Mouse (Mus musculus) heart, postnatal 0 days (tissue): Measurements from ENCODE around the gene Pom121l2. TPM values are rescaled to one million over a fixed set of nuclear protein-coding genes. Genes with fewer than 3 reads are reported as not detected.

Source experiments
- ATAC-seq: fragments of 200-750 bp; cut with Nextera tagmentation; 2 replicates; pipeline ENCODE4 v1.8.0; 2017; ENCODE audit warnings: low read depth, moderate number of reproducible peaks, moderate library complexity; ENCODE audit not compliant: insufficient read depth
- DNase-seq: peaks from one replicate; pipeline ENCODE4 v3.0.0-alpha.2; 2016; ENCODE audit warnings: low spot score
- H3K27ac ChIP-seq: fragments of 300-500 bp; sonication (generic); 2 replicates; pipeline ENCODE4 v1.5.1; 2014; ENCODE audit warnings: low read depth, mild to moderate bottlenecking
- H3K27me3 ChIP-seq: fragments of 300-500 bp; sonication (generic); 2 replicates; pipeline ENCODE4 v1.6.1; 2014; ENCODE audit warnings: low read length, mixed read lengths; ENCODE audit not compliant: control insufficient read depth, insufficient read depth
- H3K36me3 ChIP-seq: fragments of 300-500 bp; sonication (generic); replicated peaks from 2 replicates; pipeline ENCODE4 v1.6.1; 2014; ENCODE audit warnings: low read length, mixed read lengths; ENCODE audit not compliant: control insufficient read depth, insufficient read depth
- H3K4me1 ChIP-seq: fragments of 300-500 bp; sonication (generic); 2 replicates; pipeline ENCODE4 v1.6.1; 2014; ENCODE audit warnings: antibody characterized with exemption; ENCODE audit not compliant: control insufficient read depth, insufficient read depth
- H3K4me2 ChIP-seq: fragments of 300-500 bp; sonication (generic); 2 replicates; pipeline ENCODE4 v1.6.1; 2014; ENCODE audit warnings: low read depth, mild to moderate bottlenecking, low read length, moderate library complexity
- H3K4me3 ChIP-seq: fragments of 300-500 bp; sonication (generic); 2 replicates; pipeline ENCODE4 v1.5.1; 2014; ENCODE audit warnings: low read depth, low read length
- H3K9ac ChIP-seq: fragments of 300-500 bp; sonication (generic); replicated peaks from 2 replicates; pipeline ENCODE4 v1.6.1; 2014; ENCODE audit warnings: low read depth, low read length, mixed read lengths
- H3K9me3 ChIP-seq: fragments of 300-500 bp; sonication (generic); replicated peaks from 2 replicates; pipeline ENCODE4 v1.6.1; 2016; ENCODE audit warnings: low read length; ENCODE audit not compliant: control insufficient read depth
- CTCF ChIP-seq: IDR thresholded peaks from 2 replicates; pipeline ENCODE4 v1.5.1; 2016; ENCODE audit warnings: antibody characterized with exemption, control low read depth, low read depth
- EP300 ChIP-seq: IDR thresholded peaks from 2 replicates; pipeline ENCODE4 v1.6.1; 2016; ENCODE audit warnings: antibody characterized with exemption, low read depth
- WGBS: fragments of 180-500 bp; shearing (Covaris S2); extraction: QIAGEN DNeasy Blood & Tissue Kit; methylation state at CpG from one replicate; pipeline ENCODE4 v1.1.7; 2014; 5-methylcytosine and 5-hydroxymethylcytosine counted together
- polyA plus RNA-seq: library from polyadenylated mRNA; unstranded; fragments of >200 nt; fragmentation: Nextera tagmentation; extraction: Ambion mirVana; gene quantifications from 2 replicates; pipeline ENCODE4 v1.2.1, GENCODE M21; 2015
- total RNA-seq: library from RNA; depleted of rRNA; stranded (reverse); fragments of >200 nt; gene quantifications from 2 replicates; pipeline ENCODE4 v1.2.3, GENCODE M21; 2014; ENCODE audit warnings: low replicate concordance

Gene Pom121l2
- total and polyA plus RNA-seq, 2 experiments from 2014 or later, result not detected

DNA sequence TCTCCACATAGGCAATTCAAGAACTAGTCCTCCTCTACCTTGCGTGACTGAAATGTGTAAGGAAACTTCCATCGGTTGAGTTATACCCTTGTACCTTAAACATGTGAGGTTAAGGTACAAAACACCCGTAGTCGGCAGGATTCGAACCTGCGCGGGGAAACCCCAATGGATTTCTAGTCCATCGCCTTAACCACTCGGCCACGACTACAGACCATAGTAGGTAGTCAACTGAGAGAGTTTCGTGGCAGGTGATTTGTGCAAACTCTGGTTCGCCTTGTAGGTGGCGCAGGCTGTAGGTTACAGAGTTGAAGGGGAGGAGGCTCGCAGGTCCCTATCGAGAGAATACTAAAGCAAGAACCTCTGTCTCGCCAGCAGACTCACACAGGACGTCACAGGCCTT, 44.0 kb upstream of the Pom121l2 start:
- H3K9ac ChIP-seq, result no peak overlapping the region
- H3K4me3 ChIP-seq, result no peak overlapping the region
- H3K9me3 ChIP-seq, result no peaks in the 10 kb centered on the region
- TF ChIP-seq EP300 (no peak), CTCF (no peak)
- H3K27me3 ChIP-seq, result no peaks in the 10 kb centered on the region
- H3K4me1 ChIP-seq, result no peaks in the 10 kb centered on the region
- H3K36me3 ChIP-seq, result no peaks in the 10 kb centered on the region
- 12% methylated on average over 17 of the region's 17 CpGs for WGBS
- no peak for DNase-seq
- no peak for ATAC-seq
- no peak overlapping the region for H3K27ac ChIP-seq
- H3K4me2 ChIP-seq, result peak overlapping the region; percentile 15; the same call in 1 of the 2 replicates

DNA sequence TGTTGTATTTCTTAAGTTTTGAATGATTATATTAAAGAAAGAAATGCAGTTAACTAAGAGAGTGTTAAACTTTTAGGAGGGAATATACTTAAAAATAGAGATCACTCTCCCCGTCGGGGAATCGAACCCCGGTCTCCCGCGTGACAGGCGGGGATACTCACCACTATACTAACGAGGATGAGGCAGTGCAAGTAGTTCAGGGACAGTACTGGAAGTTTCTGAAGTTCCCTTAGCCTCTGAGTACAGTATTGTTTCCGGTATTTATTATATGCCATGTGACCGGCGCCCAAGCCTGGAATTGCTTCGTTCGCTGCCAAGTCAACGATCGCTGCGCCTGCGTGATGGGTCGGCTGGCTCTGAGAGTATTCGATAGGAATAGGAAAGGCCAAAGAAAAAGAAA, 40.8 kb upstream of the Pom121l2 start:
- Histone ChIP-seq H3K4me1 (0 out of 2 replicates have a peak, but pooled peaks cover 3% of the 10 kb centered on the region), H3K4me2 (peak overlapping the region; percentile 67), H3K27ac (peak overlapping the region; percentile 51; the same call in 1 of the 2 replicates), H3K27me3 (no peaks in the 10 kb centered on the region), H3K9ac (peak overlapping the region; percentile 52; the same call in 1 of the 2 replicates), H3K9me3 (no peaks in the 10 kb centered on the region), H3K4me3 (peak overlapping the region; percentile 63), H3K36me3 (no peaks in the 10 kb centered on the region)
- ATAC-seq (peak; percentile 79), DNase-seq (peak; percentile 82)
- under 1% methylated on average over 19 of the region's 19 CpGs for WGBS
- TF ChIP-seq EP300 (no peak), CTCF (no peak)

DNA sequence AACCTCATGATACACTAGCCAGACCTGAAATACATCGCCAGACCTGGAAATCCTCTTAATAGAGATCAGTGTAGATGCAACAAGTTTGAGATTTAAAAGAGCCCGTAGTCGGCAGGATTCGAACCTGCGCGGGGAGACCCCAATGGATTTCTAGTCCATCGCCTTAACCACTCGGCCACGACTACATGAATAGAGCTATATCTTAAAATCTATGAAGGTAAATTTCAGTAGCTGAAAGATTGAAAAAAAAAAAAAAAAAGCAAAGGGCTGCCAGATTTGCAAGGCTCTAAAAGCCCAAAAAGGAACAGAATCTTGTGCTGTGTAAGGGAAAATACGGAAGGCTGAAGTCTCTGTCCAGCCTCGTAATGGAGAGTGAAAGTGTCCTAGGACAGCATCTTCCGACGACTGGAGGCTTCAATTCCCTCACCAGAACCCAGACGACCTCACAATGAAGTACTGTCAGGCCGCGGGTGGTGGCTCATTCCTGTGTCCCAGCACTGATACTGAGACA, 40.1 kb upstream of the Pom121l2 start:
- Histone ChIP-seq H3K27ac (peak overlapping the region; percentile 51; the same call in 1 of the 2 replicates), H3K4me2 (peak overlapping the region; percentile 67), H3K36me3 (no peaks in the 10 kb centered on the region), H3K4me3 (peak overlapping the region; percentile 63), H3K4me1 (0 out of 2 replicates have a peak, but pooled peaks cover 3% of the 10 kb centered on the region), H3K9me3 (no peaks in the 10 kb centered on the region), H3K27me3 (no peaks in the 10 kb centered on the region), H3K9ac (peak overlapping the region; percentile 52)
- under 1% methylated on average over 16 of the region's 16 CpGs for WGBS
- TF ChIP-seq CTCF, result no peak
- TF ChIP-seq EP300, result no peak
- ATAC-seq (no peak), DNase-seq (no peak)

DNA sequence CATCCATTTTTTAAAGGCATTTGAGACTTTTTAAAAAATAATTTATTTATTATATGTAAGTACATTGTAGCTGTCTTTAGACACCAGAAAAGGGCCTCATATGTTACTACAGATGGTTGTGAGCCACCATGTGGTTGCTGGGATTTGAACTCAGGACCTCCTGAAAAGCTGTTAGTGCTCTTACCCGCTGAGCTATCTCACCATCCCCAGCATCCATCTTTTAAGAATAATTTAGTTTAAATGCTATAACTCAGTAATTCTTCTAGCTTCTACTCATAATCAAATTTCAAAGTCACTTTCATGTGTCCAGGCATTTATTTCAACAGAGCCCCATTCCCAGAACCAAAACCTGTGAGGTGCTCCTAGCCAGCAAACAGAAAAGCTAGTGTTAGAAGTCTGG, 37.4 kb upstream of the Pom121l2 start:
- TF ChIP-seq CTCF (no peak), EP300 (no peak)
- 77% methylated on average over 1 of the region's 1 CpGs for WGBS
- Histone ChIP-seq H3K27me3 (no peaks in the 10 kb centered on the region), H3K4me3 (no peak overlapping the region), H3K9me3 (no peaks in the 10 kb centered on the region), H3K36me3 (no peaks in the 10 kb centered on the region), H3K4me2 (no peak overlapping the region), H3K9ac (no peak overlapping the region), H3K4me1 (0 out of 2 replicates have a peak, but pooled peaks cover 3% of the 10 kb centered on the region), H3K27ac (no peak overlapping the region)
- DNase-seq (no peak), ATAC-seq (no peak)

DNA sequence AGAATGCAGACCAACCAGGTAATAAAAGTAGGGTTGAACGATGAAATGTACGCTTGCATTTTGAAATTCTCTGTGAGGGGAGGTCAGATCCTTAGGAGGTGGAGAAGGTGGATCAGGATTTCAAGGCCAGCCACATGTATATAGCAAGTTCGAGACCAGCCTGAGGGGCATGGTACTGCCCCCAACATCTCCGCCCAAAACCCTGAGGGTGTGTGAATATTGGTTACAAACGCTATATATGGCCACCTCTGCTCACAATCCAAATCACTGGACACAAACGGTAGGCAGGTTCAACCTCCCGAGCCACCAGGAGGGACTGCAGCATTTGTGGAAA, 36.4 kb upstream of the Pom121l2 start:
- Histone ChIP-seq H3K27ac (no peak overlapping the region), H3K27me3 (no peaks in the 10 kb centered on the region), H3K9ac (0 out of 2 replicates have a peak overlapping the region, but pooled peaks have one; percentile 66), H3K4me2 (peak overlapping the region; percentile 83), H3K4me3 (peak overlapping the region; percentile 76), H3K9me3 (no peaks in the 10 kb centered on the region), H3K36me3 (no peaks in the 10 kb centered on the region; the same call in 1 of the 2 replicates), H3K4me1 (0 out of 2 replicates have a peak, but pooled peaks cover 3% of the 10 kb centered on the region)
- TF ChIP-seq EP300 (no peak), CTCF (no peak)
- peak; percentile 13; the same call in 1 of the 2 replicates for ATAC-seq
- no peak for DNase-seq
- 1% methylated on average over 7 of the region's 7 CpGs for WGBS
